Mouse (Mus musculus): ENCODE results near the gene Esrrg. TPM values are rescaled to one million over a fixed set of nuclear protein-coding genes. Genes with fewer than 3 reads are reported as not detected.

The Esrrg gene
- 5.0 TPM in 2 replicates for polyA plus RNA-seq (2014; fragmentation: Nextera tagmentation; extraction: Ambion mirVana)

DNA sequence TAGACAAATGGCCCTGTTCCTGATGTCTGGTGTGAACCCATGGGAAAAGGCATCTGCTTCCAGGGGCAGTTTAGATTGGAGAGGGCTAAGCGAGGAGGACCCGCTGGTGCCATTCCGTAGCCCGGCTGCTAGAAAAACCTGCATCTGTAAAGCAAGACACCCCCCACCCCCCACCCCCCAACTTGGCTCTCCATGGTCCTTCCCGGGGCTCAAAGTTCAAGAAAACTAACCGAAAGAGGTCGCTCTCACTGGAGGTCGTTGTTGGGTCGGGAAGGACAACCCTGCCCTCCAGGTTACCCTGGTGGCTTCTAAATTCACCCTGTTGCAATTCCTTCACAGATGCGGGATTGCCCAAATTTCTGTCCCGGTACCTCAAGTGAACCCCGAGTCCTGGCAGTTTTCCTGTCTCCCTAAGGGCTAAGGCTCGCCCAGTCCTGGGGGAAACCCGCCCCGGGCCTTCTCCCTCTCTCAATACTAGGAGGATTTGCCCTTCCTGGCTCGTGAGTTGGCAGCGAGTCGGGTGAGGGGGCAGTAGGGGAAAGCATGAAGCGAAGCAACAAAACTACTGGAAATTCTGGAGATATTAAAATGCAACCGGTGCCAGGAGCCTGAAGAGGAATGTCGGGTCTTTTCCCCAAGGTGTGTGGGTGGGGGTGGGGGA lies at the start of gene Esrrg:
Gene Esrrg (plus strand): TSS at position 531 of the 661 bp plus-strand sequence.
- Histone ChIP-seq H3K27ac (ENCODE audit: low read depth, low read length) (no peak within 1 kb of the TSS), H3K4me1 (replicated peaks; ENCODE audit: control insufficient read depth, insufficient read depth, low read length) (peaks cover 34% of the 10 kb centered on the region), H3K4me2 (ENCODE audit: low read depth, low read length, severe bottlenecking) (peak within 1 kb of the TSS; percentile 78), H3K4me3 (ENCODE audit: low read depth, low read length) (peak within 1 kb of the TSS; percentile 37), H3K27me3 (ENCODE audit: control insufficient read depth, insufficient read depth, low read length) (peaks cover 86% of the 10 kb centered on the region), H3K9me3 (ENCODE audit: control insufficient read depth, low read length) (no peaks in the 10 kb centered on the region), H3K36me3 (ENCODE audit: control insufficient read depth, insufficient read depth, low read length) (no peaks in the 10 kb centered on the region), H3K9ac (ENCODE audit: low read length) (peak within 1 kb of the TSS; percentile 50)
- DNase-seq (ENCODE audit: low spot score) (peak; percentile 62), ATAC-seq (replicated peaks; ENCODE audit: low FRiP score) (no peak)
- WGBS: under 1% methylated on average over 21 of the region's 21 CpGs

DNA sequence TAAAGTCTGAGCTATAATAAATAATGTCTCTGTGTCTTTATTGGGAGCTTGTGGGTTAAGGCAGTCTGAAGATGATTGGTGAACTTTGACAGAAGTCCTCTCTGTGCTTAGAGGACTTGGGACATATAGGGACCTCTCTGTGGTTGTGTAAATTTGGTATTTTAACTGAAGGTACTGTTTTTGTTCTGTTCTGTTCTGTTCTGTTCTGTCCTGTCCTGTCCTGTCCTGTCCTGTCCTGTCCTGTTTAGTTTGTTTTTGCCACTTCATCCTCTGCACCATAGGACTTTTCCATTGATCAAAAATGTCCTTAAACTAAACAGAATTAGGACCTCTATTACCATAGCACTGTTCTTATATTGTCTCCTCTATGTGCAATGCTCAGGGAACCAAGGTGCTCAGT lies 24.6 kb upstream of the Esrrg start:
- Histone ChIP-seq H3K27ac (ENCODE audit: low read depth, low read length) (no peak overlapping the region), H3K36me3 (ENCODE audit: control insufficient read depth, insufficient read depth, low read length) (no peaks in the 10 kb centered on the region), H3K9me3 (ENCODE audit: control insufficient read depth, low read length) (no peaks in the 10 kb centered on the region), H3K4me3 (ENCODE audit: low read depth, low read length) (no peak overlapping the region), H3K4me1 (replicated peaks; ENCODE audit: control insufficient read depth, insufficient read depth, low read length) (no peaks in the 10 kb centered on the region), H3K9ac (ENCODE audit: low read length) (no peak overlapping the region), H3K4me2 (ENCODE audit: low read depth, low read length, severe bottlenecking) (no peak overlapping the region), H3K27me3 (ENCODE audit: control insufficient read depth, insufficient read depth, low read length) (no peaks in the 10 kb centered on the region)
- DNase-seq (ENCODE audit: low spot score): no peak
- ATAC-seq (replicated peaks; ENCODE audit: low FRiP score): no peak

GRCm38 (mm10) chr1:187586541-187587075 lies 22.0 kb upstream of the Esrrg start:
- H3K9me3 ChIP-seq (ENCODE audit: control insufficient read depth, low read length): no peaks in the 10 kb centered on the region
- H3K27me3 ChIP-seq (ENCODE audit: control insufficient read depth, insufficient read depth, low read length): no peaks in the 10 kb centered on the region
- H3K27ac ChIP-seq (ENCODE audit: low read depth, low read length): no peak overlapping the region
- H3K4me3 ChIP-seq (ENCODE audit: low read depth, low read length): no peak overlapping the region
- no peak for DNase-seq (ENCODE audit: low spot score)
- WGBS: 93% methylated on average over 8 of the region's 8 CpGs
- no peak for ATAC-seq (replicated peaks; ENCODE audit: low FRiP score)
- no peaks in the 10 kb centered on the region for H3K36me3 ChIP-seq (ENCODE audit: control insufficient read depth, insufficient read depth, low read length)
- no peak overlapping the region for H3K4me2 ChIP-seq (ENCODE audit: low read depth, low read length, severe bottlenecking)
- H3K9ac ChIP-seq (ENCODE audit: low read length): no peak overlapping the region
- no peaks in the 10 kb centered on the region for H3K4me1 ChIP-seq (replicated peaks; ENCODE audit: control insufficient read depth, insufficient read depth, low read length)

GRCm38 (mm10) chr1:187602942-187603341 lies 5.6 kb upstream of the Esrrg start:
- no peak for DNase-seq (ENCODE audit: low spot score)
- Histone ChIP-seq H3K9me3 (ENCODE audit: control insufficient read depth, low read length) (no peaks in the 10 kb centered on the region), H3K27ac (ENCODE audit: low read depth, low read length) (no peak overlapping the region), H3K36me3 (ENCODE audit: control insufficient read depth, insufficient read depth, low read length) (no peaks in the 10 kb centered on the region), H3K4me3 (ENCODE audit: low read depth, low read length) (no peak overlapping the region), H3K4me2 (ENCODE audit: low read depth, low read length, severe bottlenecking) (no peak overlapping the region), H3K9ac (ENCODE audit: low read length) (no peak overlapping the region), H3K4me1 (replicated peaks; ENCODE audit: control insufficient read depth, insufficient read depth, low read length) (peaks cover 21% of the 10 kb centered on the region; the same call in 1 of the 2 replicates), H3K27me3 (ENCODE audit: control insufficient read depth, insufficient read depth, low read length) (peaks cover 50% of the 10 kb centered on the region)
- 54% methylated on average over 2 of the region's 2 CpGs for WGBS
- no peak for ATAC-seq (replicated peaks; ENCODE audit: low FRiP score)

GRCm38 (mm10) chr1:187604063-187604484 lies 4.5 kb upstream of the Esrrg start:
- H3K36me3 ChIP-seq (ENCODE audit: control insufficient read depth, insufficient read depth, low read length): no peaks in the 10 kb centered on the region
- H3K27me3 ChIP-seq (ENCODE audit: control insufficient read depth, insufficient read depth, low read length): peaks cover 61% of the 10 kb centered on the region
- no peaks in the 10 kb centered on the region for H3K9me3 ChIP-seq (ENCODE audit: control insufficient read depth, low read length)
- WGBS: 1% methylated on average over 11 of the region's 11 CpGs
- no peak overlapping the region for H3K4me3 ChIP-seq (ENCODE audit: low read depth, low read length)
- ATAC-seq (replicated peaks; ENCODE audit: low FRiP score) (no peak), DNase-seq (ENCODE audit: low spot score) (no peak)
- H3K4me2 ChIP-seq (ENCODE audit: low read depth, low read length, severe bottlenecking): no peak overlapping the region; the same call in 1 of the 2 replicates
- peaks cover 27% of the 10 kb centered on the region; the same call in 1 of the 2 replicates for H3K4me1 ChIP-seq (replicated peaks; ENCODE audit: control insufficient read depth, insufficient read depth, low read length)
- no peak overlapping the region for H3K27ac ChIP-seq (ENCODE audit: low read depth, low read length)
- no peak overlapping the region for H3K9ac ChIP-seq (ENCODE audit: low read length)

GRCm38 (mm10) chr1:187604691-187605310 lies 3.8 kb upstream of the Esrrg start:
- no peaks in the 10 kb centered on the region for H3K36me3 ChIP-seq (ENCODE audit: control insufficient read depth, insufficient read depth, low read length)
- H3K27me3 ChIP-seq (ENCODE audit: control insufficient read depth, insufficient read depth, low read length): peaks cover 68% of the 10 kb centered on the region
- peak overlapping the region; percentile 9 for H3K4me3 ChIP-seq (ENCODE audit: low read depth, low read length)
- peaks cover 32% of the 10 kb centered on the region for H3K4me1 ChIP-seq (replicated peaks; ENCODE audit: control insufficient read depth, insufficient read depth, low read length)
- no peak for ATAC-seq (replicated peaks; ENCODE audit: low FRiP score)
- no peak overlapping the region for H3K27ac ChIP-seq (ENCODE audit: low read depth, low read length)
- H3K4me2 ChIP-seq (ENCODE audit: low read depth, low read length, severe bottlenecking): peak overlapping the region; percentile 43
- H3K9ac ChIP-seq (ENCODE audit: low read length): no peak overlapping the region
- peak; percentile 51 for DNase-seq (ENCODE audit: low spot score)
- no peaks in the 10 kb centered on the region for H3K9me3 ChIP-seq (ENCODE audit: control insufficient read depth, low read length)
- WGBS: 2% methylated on average over 24 of the region's 24 CpGs

DNA sequence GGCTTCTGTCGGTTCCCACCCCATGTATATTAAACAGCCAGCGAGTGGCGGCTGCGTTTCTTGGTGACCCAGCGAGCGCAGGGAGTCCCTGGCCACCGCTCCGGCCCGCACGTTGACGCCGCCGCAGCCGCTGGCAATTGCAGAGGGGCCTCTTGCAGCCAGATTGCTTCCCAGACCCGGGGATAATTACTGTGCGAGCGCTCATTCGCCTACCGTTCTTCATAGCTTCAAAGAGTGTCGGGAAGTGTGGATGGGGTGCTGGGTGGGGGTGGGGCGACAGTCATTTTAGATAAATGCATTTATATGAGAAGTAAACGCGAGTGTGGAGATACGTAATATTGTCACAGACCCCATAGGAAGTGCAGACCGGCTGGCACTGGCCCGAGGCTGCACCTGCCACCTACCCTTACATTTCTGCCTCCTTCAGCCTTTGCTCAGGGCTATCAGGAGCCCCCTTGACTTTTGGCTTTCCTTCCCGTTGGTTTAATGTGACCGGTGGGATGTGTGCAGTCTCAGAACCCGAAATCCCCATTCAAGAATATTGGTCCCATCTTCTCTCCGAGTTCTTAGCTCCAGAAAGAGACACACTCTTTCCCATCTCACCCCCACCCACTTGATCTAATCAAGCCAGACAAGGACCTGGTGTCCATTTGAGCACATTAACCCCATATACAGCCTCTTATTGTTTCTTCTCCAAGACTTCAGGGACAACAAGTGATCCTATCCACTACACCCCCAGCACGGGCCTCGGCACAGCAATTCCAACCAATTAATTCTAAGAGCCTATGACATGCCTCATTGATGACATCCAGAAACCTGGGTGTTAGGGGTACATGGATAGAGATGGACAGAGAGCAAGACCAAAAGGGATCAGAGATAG lies 3.0 kb upstream of the Esrrg start:
- Histone ChIP-seq H3K36me3 (ENCODE audit: control insufficient read depth, insufficient read depth, low read length) (no peaks in the 10 kb centered on the region), H3K27ac (ENCODE audit: low read depth, low read length) (no peak overlapping the region), H3K9me3 (ENCODE audit: control insufficient read depth, low read length) (no peaks in the 10 kb centered on the region), H3K27me3 (ENCODE audit: control insufficient read depth, insufficient read depth, low read length) (peaks cover 76% of the 10 kb centered on the region), H3K4me1 (replicated peaks; ENCODE audit: control insufficient read depth, insufficient read depth, low read length) (peaks cover 34% of the 10 kb centered on the region), H3K4me3 (ENCODE audit: low read depth, low read length) (peak overlapping the region; percentile 8; the same call in 1 of the 2 replicates), H3K9ac (ENCODE audit: low read length) (no peak overlapping the region), H3K4me2 (ENCODE audit: low read depth, low read length, severe bottlenecking) (peak overlapping the region; percentile 43)
- DNase-seq (ENCODE audit: low spot score) (peak; percentile 74), ATAC-seq (replicated peaks; ENCODE audit: low FRiP score) (no peak)
- WGBS: under 1% methylated on average over 32 of the region's 32 CpGs

DNA sequence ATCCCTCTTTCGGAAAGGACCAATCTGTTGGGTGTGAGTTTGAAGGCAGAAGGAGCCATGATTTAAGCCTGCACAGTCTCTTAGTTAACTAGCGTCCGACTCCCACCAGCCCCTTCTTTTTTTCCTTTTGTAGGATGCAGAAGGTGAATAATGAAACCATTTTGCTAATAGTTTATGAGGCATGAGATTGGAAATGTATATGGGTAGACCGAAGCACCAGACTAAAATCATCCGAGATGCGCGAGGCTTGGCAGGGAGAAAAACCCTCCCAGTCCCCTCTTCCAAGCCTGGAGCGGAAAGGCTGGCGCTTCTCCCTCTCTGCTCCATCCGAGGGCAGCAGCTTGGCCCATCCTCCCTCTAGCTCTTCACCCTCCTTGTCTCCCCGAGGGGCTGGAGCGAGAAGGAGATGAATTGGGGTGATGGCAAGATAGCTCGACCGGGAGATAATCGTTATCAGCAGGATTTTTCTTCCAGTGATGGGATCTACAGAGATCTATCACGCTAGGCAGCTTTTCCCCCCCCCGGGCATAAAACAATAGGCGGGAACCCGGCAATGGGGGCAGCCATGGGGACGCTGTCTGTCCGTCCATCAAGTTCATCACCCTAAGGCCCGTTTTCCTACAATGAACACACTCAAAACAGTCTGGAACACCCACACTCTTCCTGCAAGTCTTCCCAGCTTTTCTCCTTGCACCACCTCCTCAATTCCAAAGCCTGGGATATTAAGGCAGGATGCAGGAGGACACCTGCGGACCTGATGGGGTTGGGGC lies 2.1 kb upstream of the Esrrg start:
- ATAC-seq (replicated peaks; ENCODE audit: low FRiP score) (no peak), DNase-seq (ENCODE audit: low spot score) (peak; percentile 55)
- Histone ChIP-seq H3K4me3 (ENCODE audit: low read depth, low read length) (no peak overlapping the region), H3K9ac (ENCODE audit: low read length) (no peak overlapping the region), H3K27ac (ENCODE audit: low read depth, low read length) (no peak overlapping the region), H3K4me2 (ENCODE audit: low read depth, low read length, severe bottlenecking) (0 out of 2 replicates have a peak overlapping the region, but pooled peaks have one; percentile 2), H3K4me1 (replicated peaks; ENCODE audit: control insufficient read depth, insufficient read depth, low read length) (peaks cover 34% of the 10 kb centered on the region), H3K27me3 (ENCODE audit: control insufficient read depth, insufficient read depth, low read length) (peaks cover 85% of the 10 kb centered on the region), H3K9me3 (ENCODE audit: control insufficient read depth, low read length) (no peaks in the 10 kb centered on the region), H3K36me3 (ENCODE audit: control insufficient read depth, insufficient read depth, low read length) (no peaks in the 10 kb centered on the region)
- 2% methylated on average over 23 of the region's 23 CpGs for WGBS

Measured in forebrain, embryonic 11.5 days (tissue).